Mouse (Mus musculus): Measurements from ENCODE around the gene Zkscan1.

DNA sequence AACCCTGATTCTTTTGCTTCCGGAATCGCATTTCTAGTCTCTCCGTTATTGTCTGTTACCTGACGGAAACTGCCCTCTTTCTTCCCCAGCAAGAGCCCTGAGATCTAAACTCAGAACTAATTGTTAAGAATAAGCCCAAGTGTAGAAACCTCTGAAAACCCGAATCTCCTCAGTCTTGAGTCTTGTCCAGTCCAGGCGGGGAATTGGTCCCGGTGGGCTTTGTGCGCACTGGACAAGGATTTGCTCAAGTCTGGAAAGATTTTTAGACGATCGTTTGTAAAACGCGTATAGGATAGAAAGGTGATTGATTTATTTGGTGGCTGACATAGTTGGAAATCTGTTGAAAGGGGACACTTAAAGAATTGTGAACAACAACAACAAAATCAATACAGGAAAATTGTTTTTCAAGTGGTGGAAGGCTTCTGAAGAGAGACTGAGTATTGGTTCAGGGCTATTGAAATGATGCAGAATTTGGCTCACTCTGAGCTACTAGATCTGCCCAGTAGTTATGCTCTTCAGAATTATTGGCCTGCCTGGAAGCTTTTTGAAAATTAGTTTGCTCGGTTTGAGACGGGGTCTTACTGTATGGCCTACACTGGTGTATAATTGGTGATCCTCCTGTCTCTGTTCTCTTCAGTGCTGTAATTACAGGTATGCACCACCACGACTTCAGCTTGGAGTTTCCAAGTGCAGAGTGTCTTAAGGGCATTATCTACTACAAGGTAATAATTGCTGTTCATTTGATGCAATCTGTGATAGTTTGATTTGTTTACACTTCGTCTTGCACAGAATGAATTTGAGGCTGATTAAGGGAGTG, 32.5 kb downstream of the Zkscan1 start:
- TF ChIP-seq CTCF (IDR thresholded peaks at IDR 0.05; ENCODE audit: low read depth, low read length): no peak
- TF ChIP-seq POLR2A (IDR thresholded peaks at IDR 0.05; ENCODE audit: borderline replicate concordance, low read depth, low read length): no peak

Data from bone marrow macrophage, adult 2 months (primary cell).